Mouse (Mus musculus) right cerebral cortex, adult 18-20 months (tissue): ENCODE measurements around the gene Capn7.

ENCODE experiments used
- DNase-seq: peaks from one replicate; pipeline ENCODE4 v3.0.0; 2022; ENCODE audit warnings: mixed read lengths

The Capn7 gene

GRCm38 (mm10) chr14:31397353-31397752 lies 60.9 kb downstream of the Capn7 start:
- no peak for DNase-seq

GRCm38 (mm10) chr14:31397791-31398595 lies 61.6 kb downstream of the Capn7 start:
- no peak for DNase-seq

- DNase-seq = no peak
Observed at GRCm38 (mm10) chr14:31398819-31399218, 62.4 kb downstream of the Capn7 start.

GRCm38 (mm10) chr14:31399271-31399670 lies 62.8 kb downstream of the Capn7 start:
- no peak for DNase-seq

GRCm38 (mm10) chr14:31400246-31400645 lies 63.8 kb downstream of the Capn7 start:
- DNase-seq = no peak

- no peak for DNase-seq
Observed at GRCm38 (mm10) chr14:31400896-31401295, 64.5 kb downstream of the Capn7 start.

GRCm38 (mm10) chr14:31401918-31402427 lies 65.5 kb downstream of the Capn7 start:
- DNase-seq = no peak

GRCm38 (mm10) chr14:31402693-31403092 lies 66.3 kb downstream of the Capn7 start:
- DNase-seq = no peak

- DNase-seq = no peak
Observed at GRCm38 (mm10) chr14:31403556-31403955, 67.1 kb downstream of the Capn7 start.

GRCm38 (mm10) chr14:31403995-31404394 lies 67.6 kb downstream of the Capn7 start:
- DNase-seq = no peak

- DNase-seq = no peak
Observed at GRCm38 (mm10) chr14:31404663-31405062, 68.2 kb downstream of the Capn7 start.

- DNase-seq = no peak
Observed at GRCm38 (mm10) chr14:31405652-31406051, 69.2 kb downstream of the Capn7 start.

- no peak for DNase-seq
Observed at GRCm38 (mm10) chr14:31406154-31406810, 69.8 kb downstream of the Capn7 start.

GRCm38 (mm10) chr14:31407208-31407607 lies 70.8 kb downstream of the Capn7 start:
- DNase-seq = no peak

- DNase-seq = no peak
Observed at GRCm38 (mm10) chr14:31407911-31408604, 71.6 kb downstream of the Capn7 start.

- DNase-seq = no peak
Observed at GRCm38 (mm10) chr14:31408666-31409065, 72.2 kb downstream of the Capn7 start.

GRCm38 (mm10) chr14:31410123-31410724 lies 73.8 kb downstream of the Capn7 start:
- no peak for DNase-seq

- DNase-seq = peak; percentile 92
Observed at GRCm38 (mm10) chr14:31410737-31411136, 74.3 kb downstream of the Capn7 start.

GRCm38 (mm10) chr14:31412651-31413056 lies 76.2 kb downstream of the Capn7 start:
- DNase-seq = no peak

GRCm38 (mm10) chr14:31413475-31414086 lies 77.1 kb downstream of the Capn7 start:
- DNase-seq = no peak

GRCm38 (mm10) chr14:31414235-31414966 lies 78.0 kb downstream of the Capn7 start:
- no peak for DNase-seq

GRCm38 (mm10) chr14:31414967-31415376 lies 78.5 kb downstream of the Capn7 start:
- no peak for DNase-seq
